In genomic region chr13:59739397-59739796, GRCm38 (mm10) we compare ENCODE assay signal across 30 mouse cellular contexts. TPM values are rescaled to one million over a fixed set of nuclear protein-coding genes. Genes with fewer than 3 reads are reported as not detected.
A peak's percentile ranks its signal among the peaks of the same experiment; 100 is the strongest.
DNase-seq lines count a peak whose midpoint lies in the region; ATAC-seq and TF ChIP-seq lines count a peak whose summit lies in the region.
"Had no signal": no experiment of that assay in that cellular context is flagged by ENCODE, and none has a peak within 500 bp of the region (broad histone marks: within the 10 kb centered on the region; RNA-seq: fewer than 3 reads in every experiment).

No protein-coding gene starts in this region.

- H3K4me2 ChIP-seq in liver, embryonic 14.5 days (ENCODE audit: low read depth): peak overlapping the region; percentile 55
- H3K4me2 ChIP-seq in forebrain, embryonic 15.5 days (replicated peaks): no peak overlapping the region
- H3K4me2 ChIP-seq: forebrain, embryonic 13.5 days; heart, embryonic 12.5 days; intestine, embryonic 15.5 days had no signal

- H3K4me3 ChIP-seq in erythroblast, embryonic 14.5 days (replicated peaks): peak overlapping the region; percentile 35
- peak overlapping the region in 1 of 2 experiments; percentile 4; a peak in 1 of 4 replicates for H3K4me3 ChIP-seq in liver, embryonic 14.5 days (ENCODE audit: insufficient read depth in 1 of 2, low read depth in 2 of 2, low read length in 2 of 2)
- no peak overlapping the region for H3K4me3 ChIP-seq in spleen, adult 2 months (ENCODE audit: extremely low read depth, insufficient read depth, insufficient read length)
- no peak overlapping the region for H3K4me3 ChIP-seq in forebrain, embryonic 15.5 days
- H3K4me3 ChIP-seq: forebrain, embryonic 13.5 days; heart, embryonic 12.5 days; hindbrain, embryonic 10.5 days; intestine, embryonic 15.5 days; layer of hippocampus, adult 2 months; megakaryocyte, embryonic 14.5 days had no signal

- no peaks in the 10 kb centered on the region for H3K9me3 ChIP-seq in erythroblast, embryonic 14.5 days (ENCODE audit: control insufficient read depth, low read length)
- H3K9me3 ChIP-seq in liver, embryonic 14.5 days (ENCODE audit: control insufficient read depth, low read length): no peaks in the 10 kb centered on the region
- H3K9me3 ChIP-seq in forebrain, embryonic 15.5 days: no peaks in the 10 kb centered on the region
- H3K9me3 ChIP-seq: forebrain, embryonic 13.5 days; heart, embryonic 12.5 days; hindbrain, embryonic 10.5 days; intestine, embryonic 15.5 days; megakaryocyte, embryonic 14.5 days had no signal

- H3K36me3 ChIP-seq in erythroblast, embryonic 14.5 days (ENCODE audit: control insufficient read depth): peaks cover 3% of the 10 kb centered on the region
- H3K36me3 ChIP-seq in liver, embryonic 14.5 days (replicated peaks; ENCODE audit: control insufficient read depth, insufficient read depth, low read depth): no peaks in the 10 kb centered on the region
- H3K36me3 ChIP-seq in spleen, adult 2 months (ENCODE audit: control insufficient read depth, insufficient read depth, low read length): no peaks in the 10 kb centered on the region
- no peaks in the 10 kb centered on the region for H3K36me3 ChIP-seq in forebrain, embryonic 15.5 days
- H3K36me3 ChIP-seq: heart, embryonic 12.5 days; hindbrain, embryonic 10.5 days; intestine, embryonic 15.5 days had no signal

- ATAC-seq in liver, embryonic 14.5 days (ENCODE audit: insufficient read depth): peak; percentile 74
- no peak for ATAC-seq in forebrain, embryonic 15.5 days (replicated peaks)
- ATAC-seq: forebrain, embryonic 13.5 days; hindbrain, embryonic 16.5 days; intestine, embryonic 15.5 days; Patski had no signal

- peak overlapping the region; percentile 56 for H3K9ac ChIP-seq in liver, embryonic 14.5 days (replicated peaks)
- no peak overlapping the region for H3K9ac ChIP-seq in forebrain, embryonic 15.5 days (replicated peaks)
- H3K9ac ChIP-seq: forebrain, embryonic 13.5 days; heart, embryonic 12.5 days; intestine, embryonic 15.5 days had no signal

- TF ChIP-seq EP300 in liver, embryonic 14.5 days (IDR thresholded peaks at IDR 0.05; ENCODE audit: low read depth): peak; percentile 98

- TF ChIP-seq POLR2A in spleen, adult 2 months (IDR thresholded peaks at IDR 0.05; ENCODE audit: low read depth, low read length): no peak

- peak; percentile 39; the same call in 1 of the 2 replicates for TF ChIP-seq CTCF in liver, embryonic 14.5 days (IDR thresholded peaks at IDR 0.05; ENCODE audit: low read depth)
- TF ChIP-seq CTCF in spleen, adult 2 months (IDR thresholded peaks at IDR 0.05; ENCODE audit: extremely low read depth, insufficient read depth, insufficient read length, insufficient replicate concordance): no peak

- H3K27ac ChIP-seq in liver, embryonic 14.5 days: peak overlapping the region; percentile 89
- peak overlapping the region; percentile 54; the same call in 1 of the 2 replicates for H3K27ac ChIP-seq in spleen, adult 2 months (ENCODE audit: insufficient read depth, low read length)
- no peak overlapping the region for H3K27ac ChIP-seq in forebrain, embryonic 15.5 days (replicated peaks)
- H3K27ac ChIP-seq: forebrain, embryonic 13.5 days; hindbrain, embryonic 10.5 days; intestine, embryonic 15.5 days; layer of hippocampus, adult 2 months had no signal

- peaks cover 83% of the 10 kb centered on the region for H3K4me1 ChIP-seq in erythroblast, embryonic 14.5 days (ENCODE audit: control insufficient read depth)
- H3K4me1 ChIP-seq in liver, embryonic 14.5 days (replicated peaks; ENCODE audit: control insufficient read depth in 2 of 2, insufficient read depth in 2 of 2, low read length in 1 of 2): peaks cover 58 to 59% of the 10 kb centered on the region in 2 experiments
- no peaks in the 10 kb centered on the region for H3K4me1 ChIP-seq in spleen, adult 2 months (ENCODE audit: control insufficient read depth, insufficient read depth, insufficient read length)
- no peaks in the 10 kb centered on the region for H3K4me1 ChIP-seq in forebrain, embryonic 15.5 days
- H3K4me1 ChIP-seq: forebrain, embryonic 13.5 days; heart, embryonic 12.5 days; intestine, embryonic 15.5 days had no signal

- peaks cover 5% of the 10 kb centered on the region; the same call in 1 of the 2 replicates for H3K27me3 ChIP-seq in erythroblast, embryonic 14.5 days (ENCODE audit: control insufficient read depth)
- H3K27me3 ChIP-seq in liver, embryonic 14.5 days (ENCODE audit: control insufficient read depth, insufficient read depth, low read length): no peaks in the 10 kb centered on the region
- H3K27me3 ChIP-seq in spleen, adult 2 months (ENCODE audit: control insufficient read depth, insufficient read depth, low read length): no peaks in the 10 kb centered on the region
- no peaks in the 10 kb centered on the region for H3K27me3 ChIP-seq in forebrain, embryonic 15.5 days
- H3K27me3 ChIP-seq: forebrain, embryonic 13.5 days; heart, embryonic 12.5 days; intestine, embryonic 15.5 days; Patski had no signal

- 23% methylated on average over 4 of the region's 4 CpGs for WGBS in liver, embryonic 14.5 days (ENCODE audit: insufficient replicate concordance)
- WGBS in spleen, adult 2 months: 82% methylated on average over 4 of the region's 4 CpGs
- 90% methylated on average over 4 of the region's 4 CpGs for WGBS in forebrain, embryonic 15.5 days

- peak; percentile 65 for DNase-seq in c-Kit-negative CD71-positive TER-119-positive erythroid progenitor cells, embryonic 14.5 days (ENCODE audit: low read depth, low spot score)
- peak; percentile 80 to 85 (median 82) for DNase-seq in liver, embryonic 14.5 days (ENCODE audit: low read depth in 3 of 3, low spot score in 3 of 3)
- DNase-seq in spleen, adult 2 months (ENCODE audit: low read depth in 1 of 2, low spot score in 2 of 2): no peak
- no peak for DNase-seq in frontal cortex, postnatal 36 days (ENCODE audit: low spot score in 2 of 2)
- DNase-seq in kidney, postnatal 14 days: no peak
- DNase-seq in thymus, adult 18-20 months: no peak
- DNase-seq: adrenal gland, adult 2 months; cerebellum, adult 9-11 months; gastrocnemius, postnatal 14 days; heart, adult 18-20 months; heart, postnatal 10 days; kidney, adult 8-10 months; kidney, postnatal 10 days; lung, adult 2 months; midbrain, embryonic 14.5 days; right cerebral cortex, postnatal 14 days; thymus, postnatal 36 days had no signal

RNA-seq across cellular contexts. Expression of gene 1700014D04Rik, which starts 7.2 kb away (rescaled TPM):
- 0.09 TPM in 1 of 2 replicates, not detected in the other for polyA plus RNA-seq in erythroblast, embryonic 14.5 days (2012)
- 0.02 and 0.03 TPM in 2 replicates for polyA plus RNA-seq in liver, embryonic 14.5 days (2012; rRNA removed)
- polyA plus RNA-seq in liver, embryonic 14.5 days (2014; fragmentation: Nextera tagmentation; extraction: Ambion mirVana): 0.03 and 0.33 TPM in 2 replicates
- polyA plus RNA-seq in spleen, adult 2 months (2012; rRNA removed): 0.06 TPM in 1 of 2 replicates, not detected in the other
- 0.39 TPM in 1 of 2 replicates, not detected in the other for polyA plus RNA-seq in forebrain, embryonic 15.5 days (2015; fragmentation: Nextera tagmentation; extraction: Ambion mirVana)
- polyA plus RNA-seq: adrenal gland, adult 2 months; embryonic facial prominence, embryonic 11.5 days; forebrain, embryonic 13.5 days; heart, embryonic 12.5 days; intestine, embryonic 15.5 days; limb, embryonic 11.5 days had no signal

RNA-seq across cellular contexts. Expression of gene Spata31d1d, which starts 7.8 kb away (rescaled TPM):
- 0.02 TPM in 1 of 2 replicates, not detected in the other for polyA plus RNA-seq in erythroblast, embryonic 14.5 days (2012)
- 0.02 TPM in 1 of 2 replicates, not detected in the other for polyA plus RNA-seq in liver, embryonic 14.5 days (2012; rRNA removed)
- polyA plus RNA-seq in liver, embryonic 14.5 days (2014; fragmentation: Nextera tagmentation; extraction: Ambion mirVana): 0.03 TPM in 1 of 2 replicates, not detected in the other
- polyA plus RNA-seq in spleen, adult 2 months (2012; rRNA removed): not detected in 2 replicates
- not detected in 2 replicates for polyA plus RNA-seq in forebrain, embryonic 15.5 days (2015; fragmentation: Nextera tagmentation; extraction: Ambion mirVana)
- polyA plus RNA-seq: adrenal gland, adult 2 months; embryonic facial prominence, embryonic 11.5 days; forebrain, embryonic 13.5 days; heart, embryonic 12.5 days; hindbrain, embryonic 10.5 days; hindbrain, embryonic 16.5 days; intestine, embryonic 15.5 days; limb, embryonic 11.5 days; lung, adult 2 months; midbrain, embryonic 14.5 days; neural tube, embryonic 11.5 days; Patski had no signal

RNA-seq across cellular contexts. Expression of gene Spata31d1b, which starts 27.3 kb away (rescaled TPM):
- polyA plus RNA-seq in erythroblast, embryonic 14.5 days (2012): not detected in 2 replicates
- not detected in 2 replicates for polyA plus RNA-seq in liver, embryonic 14.5 days (2012; rRNA removed)
- not detected in 2 replicates for polyA plus RNA-seq in liver, embryonic 14.5 days (2014; fragmentation: Nextera tagmentation; extraction: Ambion mirVana)
- polyA plus RNA-seq in spleen, adult 2 months (2012; rRNA removed): not detected in 2 replicates
- polyA plus RNA-seq in forebrain, embryonic 15.5 days (2015; fragmentation: Nextera tagmentation; extraction: Ambion mirVana): not detected in 2 replicates
- polyA plus RNA-seq: adrenal gland, adult 2 months; embryonic facial prominence, embryonic 11.5 days; forebrain, embryonic 13.5 days; heart, embryonic 12.5 days; intestine, embryonic 15.5 days; limb, embryonic 11.5 days; lung, adult 2 months; midbrain, embryonic 14.5 days; neural tube, embryonic 11.5 days; Patski had no signal

RNA-seq across cellular contexts. Expression of gene Spata31d1a, which starts 29.3 kb away (rescaled TPM):
- not detected in 2 replicates for polyA plus RNA-seq in erythroblast, embryonic 14.5 days (2012)
- 0.01 TPM in 1 of 2 replicates, not detected in the other for polyA plus RNA-seq in liver, embryonic 14.5 days (2012; rRNA removed)
- polyA plus RNA-seq in liver, embryonic 14.5 days (2014; fragmentation: Nextera tagmentation; extraction: Ambion mirVana): not detected in 2 replicates
- not detected in 2 replicates for polyA plus RNA-seq in spleen, adult 2 months (2012; rRNA removed)
- 0.15 and 0.29 TPM in 2 replicates for polyA plus RNA-seq in forebrain, embryonic 15.5 days (2015; fragmentation: Nextera tagmentation; extraction: Ambion mirVana)
- polyA plus RNA-seq: adrenal gland, adult 2 months; embryonic facial prominence, embryonic 11.5 days; heart, embryonic 12.5 days; hindbrain, embryonic 16.5 days; intestine, embryonic 15.5 days; limb, embryonic 11.5 days; lung, adult 2 months; midbrain, embryonic 14.5 days; neural tube, embryonic 11.5 days had no signal

RNA-seq across cellular contexts. Expression of gene Isca1, which starts 30.2 kb away (rescaled TPM):
- 62.3 and 68.6 TPM in 2 replicates for polyA plus RNA-seq in erythroblast, embryonic 14.5 days (2012)
- polyA plus RNA-seq in liver, embryonic 14.5 days (2012; rRNA removed): 120 and 138 TPM in 2 replicates
- 252 and 281 TPM in 2 replicates for polyA plus RNA-seq in liver, embryonic 14.5 days (2014; fragmentation: Nextera tagmentation; extraction: Ambion mirVana)
- polyA plus RNA-seq in spleen, adult 2 months (2012; rRNA removed): 78.4 and 112 TPM in 2 replicates
- 129 and 146 TPM in 2 replicates for polyA plus RNA-seq in forebrain, embryonic 15.5 days (2015; fragmentation: Nextera tagmentation; extraction: Ambion mirVana)

Comparison
In these comparisons a context has a peak if more than half of its experiments do, and no peak if none do; other contexts are left out.
1. DNase-seq: peak in c-Kit-negative CD71-positive TER-119-positive erythroid progenitor cells, embryonic 14.5 days (single experiment) and liver, embryonic 14.5 days (3 of 3); none in spleen, adult 2 months (0 of 2), frontal cortex, postnatal 36 days (0 of 2), kidney, postnatal 14 days (single experiment) and thymus, adult 18-20 months (0 of 2).